22 mouse cellular contexts compared by ENCODE assay signal in genomic region chr1:90718826-90719550, GRCm38 (mm10).
A peak's percentile ranks its signal among the peaks of the same experiment; 100 is the strongest.
DNase-seq lines count a peak whose midpoint lies in the region; ATAC-seq and TF ChIP-seq lines count a peak whose summit lies in the region.
"Had no signal": no experiment of that assay in that cellular context is flagged by ENCODE, and none has a peak within 500 bp of the region (broad histone marks: within the 10 kb centered on the region; RNA-seq: fewer than 3 reads in every experiment).

No protein-coding gene starts in this region.

- no peak for ATAC-seq in heart, embryonic 15.5 days (replicated peaks; ENCODE audit: insufficient number of reproducible peaks, insufficient read depth, low FRiP score, low read depth)
- no peak for ATAC-seq in heart, embryonic 11.5 days (replicated peaks; ENCODE audit: insufficient number of reproducible peaks, low FRiP score, low TSS enrichment)
- ATAC-seq in limb, embryonic 15.5 days (ENCODE audit: insufficient number of reproducible peaks, low FRiP score, low TSS enrichment, low read depth), result 0 out of 2 replicates have a peak, but pooled peaks have one; percentile 40
- peak; percentile 70; the same call in 1 of the 2 replicates for ATAC-seq in stomach, embryonic 14.5 days (ENCODE audit: insufficient number of reproducible peaks, insufficient read depth, low FRiP score, low read depth)
- ATAC-seq: forebrain, embryonic 14.5 days; hindbrain, embryonic 16.5 days had no signal

- TF ChIP-seq CTCF in thymus, adult 2 months (IDR thresholded peaks at IDR 0.05; ENCODE audit: borderline replicate concordance, control insufficient read depth, extremely low read depth, insufficient read depth, low read length, poor library complexity), result no peak

- H3K36me3 ChIP-seq in heart, embryonic 15.5 days, result no peaks in the 10 kb centered on the region
- H3K36me3 ChIP-seq in heart, embryonic 11.5 days (ENCODE audit: control insufficient read depth, insufficient read depth, low read length), result no peaks in the 10 kb centered on the region
- no peaks in the 10 kb centered on the region for H3K36me3 ChIP-seq in limb, embryonic 15.5 days
- H3K36me3 ChIP-seq in limb, embryonic 10.5 days, result no peaks in the 10 kb centered on the region
- no peaks in the 10 kb centered on the region for H3K36me3 ChIP-seq in stomach, embryonic 14.5 days (ENCODE audit: control insufficient read depth, insufficient read depth, low read length)
- H3K36me3 ChIP-seq in thymus, adult 2 months (ENCODE audit: control insufficient read depth, insufficient read depth, low read length), result no peaks in the 10 kb centered on the region
- H3K36me3 ChIP-seq: liver, embryonic 13.5 days; midbrain, embryonic 10.5 days had no signal

- 0 out of 2 replicates have a peak overlapping the region, but pooled peaks have one; percentile 20 for H3K27ac ChIP-seq in heart, embryonic 15.5 days
- H3K27ac ChIP-seq in heart, embryonic 11.5 days (ENCODE audit: low read depth, low read length), result no peak overlapping the region
- peak overlapping the region; percentile 57; the same call in 1 of the 2 replicates for H3K27ac ChIP-seq in limb, embryonic 15.5 days
- H3K27ac ChIP-seq in limb, embryonic 10.5 days, result no peak overlapping the region
- H3K27ac ChIP-seq in stomach, embryonic 14.5 days (ENCODE audit: low read length), result peak overlapping the region; percentile 78
- no peak overlapping the region for H3K27ac ChIP-seq in thymus, adult 2 months (ENCODE audit: control insufficient read depth, insufficient read depth, low read length)
- H3K27ac ChIP-seq: left cerebral cortex, adult 2 months; liver, embryonic 13.5 days; midbrain, embryonic 10.5 days had no signal

- no peaks in the 10 kb centered on the region for H3K27me3 ChIP-seq in heart, embryonic 15.5 days
- no peaks in the 10 kb centered on the region for H3K27me3 ChIP-seq in heart, embryonic 11.5 days (ENCODE audit: control insufficient read depth, insufficient read depth, low read length)
- H3K27me3 ChIP-seq in limb, embryonic 15.5 days, result no peaks in the 10 kb centered on the region
- no peaks in the 10 kb centered on the region for H3K27me3 ChIP-seq in limb, embryonic 10.5 days (ENCODE audit: low read depth, poor library complexity, severe bottlenecking)
- H3K27me3 ChIP-seq in stomach, embryonic 14.5 days (ENCODE audit: control insufficient read depth, insufficient read depth, low read length), result no peaks in the 10 kb centered on the region
- H3K27me3 ChIP-seq in thymus, adult 2 months (ENCODE audit: control insufficient read depth, insufficient read depth, low read length), result no peaks in the 10 kb centered on the region
- H3K27me3 ChIP-seq: liver, embryonic 13.5 days had no signal

- DNase-seq in limb, embryonic 10.5 days (ENCODE audit: low spot score), result no peak
- DNase-seq in NIH3T3 (ENCODE audit: low read depth), result peak; percentile 87
- DNase-seq in thymus, adult 2 months, result no peak
- DNase-seq in ovary, postnatal 10 days (ENCODE audit: low spot score), result no peak
- DNase-seq: cerebellum, adult 18-20 months; cerebellum, postnatal 36 days; gastrocnemius, postnatal 14 days; heart, postnatal 4 days; kidney, postnatal 36 days; liver, embryonic 13.5 days; lung, postnatal 4 days; right cerebral cortex, postnatal 4 days; thymus, adult 18-20 months had no signal

- H3K4me3 ChIP-seq in heart, embryonic 15.5 days, result no peak overlapping the region
- no peak overlapping the region for H3K4me3 ChIP-seq in heart, embryonic 11.5 days (ENCODE audit: low read depth, low read length)
- no peak overlapping the region for H3K4me3 ChIP-seq in limb, embryonic 15.5 days
- no peak overlapping the region for H3K4me3 ChIP-seq in limb, embryonic 10.5 days
- H3K4me3 ChIP-seq in stomach, embryonic 14.5 days (ENCODE audit: low read depth, low read length), result no peak overlapping the region
- no peak overlapping the region for H3K4me3 ChIP-seq in thymus, adult 2 months (ENCODE audit: control insufficient read depth, insufficient read depth, low read length)
- H3K4me3 ChIP-seq: erythroblast, embryonic 14.5 days; left cerebral cortex, adult 2 months; liver, embryonic 13.5 days; midbrain, embryonic 10.5 days had no signal

- WGBS in heart, embryonic 15.5 days, result 60% methylated on average over 6 of the region's 6 CpGs
- WGBS in heart, embryonic 11.5 days (ENCODE audit: insufficient replicate concordance), result 77% methylated on average over 6 of the region's 6 CpGs
- WGBS in limb, embryonic 15.5 days, result 50% methylated on average over 6 of the region's 6 CpGs
- WGBS in limb, embryonic 10.5 days, result 92% methylated on average over 6 of the region's 6 CpGs
- WGBS in stomach, embryonic 14.5 days, result 41% methylated on average over 6 of the region's 6 CpGs
- 92% methylated on average over 6 of the region's 6 CpGs for WGBS in thymus, adult 2 months

- no peaks in the 10 kb centered on the region for H3K9me3 ChIP-seq in heart, embryonic 15.5 days (replicated peaks)
- no peaks in the 10 kb centered on the region for H3K9me3 ChIP-seq in heart, embryonic 11.5 days (replicated peaks; ENCODE audit: control insufficient read depth, low read length)
- H3K9me3 ChIP-seq in limb, embryonic 15.5 days, result no peaks in the 10 kb centered on the region
- H3K9me3 ChIP-seq in limb, embryonic 10.5 days (replicated peaks), result no peaks in the 10 kb centered on the region
- H3K9me3 ChIP-seq in stomach, embryonic 14.5 days (ENCODE audit: control insufficient read depth, low read depth, low read length), result no peaks in the 10 kb centered on the region
- H3K9me3 ChIP-seq: liver, embryonic 13.5 days; midbrain, embryonic 10.5 days had no signal

- H3K9ac ChIP-seq in heart, embryonic 15.5 days, result no peak overlapping the region
- no peak overlapping the region for H3K9ac ChIP-seq in heart, embryonic 11.5 days (ENCODE audit: low read depth, low read length)
- no peak overlapping the region for H3K9ac ChIP-seq in limb, embryonic 15.5 days
- H3K9ac ChIP-seq in stomach, embryonic 14.5 days (replicated peaks; ENCODE audit: low read depth, low read length), result no peak overlapping the region
- H3K9ac ChIP-seq: liver, embryonic 13.5 days had no signal

- peaks cover 6% of the 10 kb centered on the region; the same call in 1 of the 2 replicates for H3K4me1 ChIP-seq in heart, embryonic 15.5 days (replicated peaks)
- no peaks in the 10 kb centered on the region; the same call in 1 of the 2 replicates for H3K4me1 ChIP-seq in heart, embryonic 11.5 days (ENCODE audit: control insufficient read depth, insufficient read depth, low read length)
- peaks cover 10% of the 10 kb centered on the region for H3K4me1 ChIP-seq in limb, embryonic 15.5 days
- H3K4me1 ChIP-seq in limb, embryonic 10.5 days, result no peaks in the 10 kb centered on the region
- peaks cover 10% of the 10 kb centered on the region for H3K4me1 ChIP-seq in stomach, embryonic 14.5 days (ENCODE audit: control insufficient read depth, insufficient read depth, low read length)
- no peaks in the 10 kb centered on the region for H3K4me1 ChIP-seq in thymus, adult 2 months (replicated peaks; ENCODE audit: control insufficient read depth, insufficient read depth, low read length)
- H3K4me1 ChIP-seq: liver, embryonic 13.5 days; midbrain, embryonic 10.5 days had no signal

- TF ChIP-seq POLR2A in thymus, adult 2 months (IDR thresholded peaks at IDR 0.05; ENCODE audit: control insufficient read depth, extremely low read depth, insufficient read depth, low read length, poor library complexity), result no peak

- no peak overlapping the region for H3K4me2 ChIP-seq in heart, embryonic 15.5 days
- H3K4me2 ChIP-seq in heart, embryonic 11.5 days, result no peak overlapping the region
- no peak overlapping the region for H3K4me2 ChIP-seq in limb, embryonic 15.5 days
- no peak overlapping the region for H3K4me2 ChIP-seq in stomach, embryonic 14.5 days (replicated peaks; ENCODE audit: low read depth, low read length)
- H3K4me2 ChIP-seq: liver, embryonic 13.5 days had no signal

Comparison
In these comparisons a context has a peak if more than half of its experiments do, and no peak if none do; other contexts are left out.
1. H3K27ac ChIP-seq: peak in heart, embryonic 15.5 days (single experiment), limb, embryonic 15.5 days (single experiment) and stomach, embryonic 14.5 days (single experiment); none in heart, embryonic 11.5 days (single experiment), limb, embryonic 10.5 days (single experiment) and thymus, adult 2 months (single experiment).
2. ATAC-seq: peak in limb, embryonic 15.5 days (single experiment) and stomach, embryonic 14.5 days (single experiment); none in heart, embryonic 15.5 days (single experiment) and heart, embryonic 11.5 days (single experiment).